Mouse (Mus musculus) brain, embryonic 18.5 days (tissue): ENCODE results near the gene Vmn2r43.
"Not testable (repeated sequence)": the region's sequence is repeated elsewhere in the genome, so short reads cannot be mapped to it uniquely, and the experiment has no call there.

ENCODE experiments used
- DNase-seq: peaks from one replicate; pipeline ENCODE4 v3.0.0-alpha.2; 2012; ENCODE audit warnings: low read depth, low spot score

The Vmn2r43 gene

GRCm38 (mm10) chr7:8260499-8260898 lies at the start of gene Vmn2r43:
TSS of gene Vmn2r43 (minus strand) at chr7:8260599.
- DNase-seq, result not testable (repeated sequence)

DNA sequence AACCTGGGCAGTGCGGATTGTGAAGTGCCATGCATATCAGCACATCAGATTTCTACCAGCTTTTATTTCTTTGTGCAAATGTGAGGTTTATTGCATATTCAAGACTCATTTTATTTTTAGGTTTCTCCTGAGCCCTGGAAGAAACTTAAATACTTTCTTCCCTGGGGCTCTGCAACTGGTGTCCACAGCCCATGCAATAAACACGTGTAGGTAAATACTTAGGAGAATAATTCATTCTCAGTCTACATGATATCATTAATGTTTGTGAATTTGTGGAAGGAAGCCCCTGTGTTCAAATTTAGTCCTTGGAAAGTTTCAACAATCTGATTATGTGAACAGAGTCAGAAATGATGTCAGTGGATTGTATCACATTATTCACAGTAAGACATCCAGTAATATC lies 60.2 kb downstream of the Vmn2r43 start, which contains the start of gene Vmn2r42:
Gene Vmn2r42 (minus strand): TSS at position 101 of the 400 bp plus-strand sequence.
- not testable (repeated sequence) for DNase-seq
